Mouse (Mus musculus): Measurements from ENCODE around the gene Apba1.

GRCm38 (mm10) chr19:23770494-23771423 is 12.1 kb downstream of the Apba1 start:
- TF ChIP-seq CTCF (IDR thresholded peaks at IDR 0.05; ENCODE audit: control insufficient read depth, insufficient read depth, low read length) (no peak), POLR2A (IDR thresholded peaks at IDR 0.05; ENCODE audit: borderline replicate concordance, control insufficient read depth, low read depth, low read length) (no peak)

Data from bone marrow, adult 2 months (tissue).